Mouse (Mus musculus) CH12.LX (cell line): ENCODE results near the gene 4921504E06Rik. TPM values are rescaled to one million over a fixed set of nuclear protein-coding genes. Genes with fewer than 3 reads are reported as not detected.

Source experiments
- DNase-seq: peaks from one replicate; pipeline ENCODE4 v3.0.0-alpha.2; 2013; ENCODE audit errors: extremely low read depth
- H3K27ac ChIP-seq: 2 replicates; pipeline ENCODE4 v1.5.1; 2012; ENCODE audit warnings: low read depth, mild to moderate bottlenecking, control low read depth, moderate library complexity; ENCODE audit not compliant: insufficient read depth
- H3K27me3 ChIP-seq: replicated peaks from 2 replicates; pipeline ENCODE3; 2012; ENCODE audit warnings: inconsistent platforms
- H3K36me3 ChIP-seq, 2 experiments: replicated peaks in 1 of 2; 2 replicates each; pipeline versions ENCODE3 to v1.6.1; 2012; ENCODE audit warnings: inconsistent platforms in 1 of 2, low read length in 1 of 2, mild to moderate bottlenecking in 1 of 2, mixed read lengths in 1 of 2, moderate library complexity in 1 of 2; ENCODE audit not compliant: control insufficient read depth in 1 of 2, insufficient read depth in 1 of 2
- H3K4me1 ChIP-seq, 2 experiments: 2 replicates each; pipeline ENCODE4 v1.6.1; 2012; ENCODE audit warnings: inconsistent platforms in 1 of 2, moderate library complexity in 1 of 2; ENCODE audit not compliant: insufficient read depth in 2 of 2, control insufficient read depth in 1 of 2
- H3K4me2 ChIP-seq: 2 replicates; pipeline ENCODE4 v1.6.1; 2012; ENCODE audit warnings: low read depth, mild to moderate bottlenecking, control low read depth; ENCODE audit not compliant: poor library complexity, insufficient read depth, severe bottlenecking
- H3K4me3 ChIP-seq, 3 experiments: fragments of 150-350 bp in 1 of 3; sonication (generic) in 1 of 3; replicated peaks in 1 of 3; 2 replicates each; pipeline versions ENCODE3 to v1.5.1; 2011 to 2012; ENCODE audit warnings: low read depth in 2 of 3, low read length in 2 of 3, mild to moderate bottlenecking in 2 of 3, moderate library complexity in 2 of 3, control low read depth in 1 of 3, improper control_type of control experiment in 1 of 3, inconsistent platforms in 1 of 3, mixed read lengths in 1 of 3; ENCODE audit not compliant: poor library complexity in 1 of 3
- H3K79me2 ChIP-seq: replicated peaks from 2 replicates; pipeline ENCODE4 v1.6.1; 2012; ENCODE audit warnings: mild to moderate bottlenecking, moderate library complexity; ENCODE audit not compliant: control insufficient read depth, poor library complexity, insufficient read depth, severe bottlenecking; ENCODE audit errors: extremely low read depth
- H3K9ac ChIP-seq: 2 replicates; pipeline ENCODE4 v1.6.1; 2012; ENCODE audit warnings: low read depth, mild to moderate bottlenecking, control low read depth, moderate library complexity; ENCODE audit not compliant: insufficient read depth
- H3K9me3 ChIP-seq: replicated peaks from 2 replicates; pipeline ENCODE3; 2012; ENCODE audit warnings: low read length, inconsistent platforms, mixed read lengths
- CHD2 ChIP-seq: IDR thresholded peaks from 2 replicates; pipeline ENCODE4 v1.6.1; 2011; ENCODE audit warnings: low read length, improper control_type of control experiment
- CTCF ChIP-seq, 2 experiments: IDR thresholded peaks in 1 of 2; conservative IDR thresholded peaks in 1 of 2; 2 replicates each; pipeline ENCODE4 v1.5.1; 2011 to 2012; ENCODE audit warnings: low read depth in 2 of 2, low read length in 2 of 2, improper control_type of control experiment in 1 of 2, inconsistent platforms in 1 of 2, mild to moderate bottlenecking in 1 of 2, moderate library complexity in 1 of 2
- E2F4 ChIP-seq: IDR thresholded peaks from 2 replicates; pipeline ENCODE4 v1.6.1; 2011; ENCODE audit warnings: low read depth, low read length, improper control_type of control experiment; ENCODE audit not compliant: insufficient replicate concordance
- ETS1 ChIP-seq: conservative IDR thresholded peaks from 2 replicates; pipeline ENCODE4 v1.6.1; 2012; ENCODE audit warnings: low read depth, mild to moderate bottlenecking, inconsistent platforms, low read length, improper control_type of control experiment, moderate library complexity
- GABPA ChIP-seq: IDR thresholded peaks from 2 replicates; pipeline ENCODE4 v1.6.1; 2012; ENCODE audit warnings: low read depth, low read length, improper control_type of control experiment, inconsistent platforms; ENCODE audit not compliant: insufficient replicate concordance
- IRF4 ChIP-seq: IDR thresholded peaks from 2 replicates; pipeline ENCODE4 v1.6.1; 2014; ENCODE audit warnings: low read depth, mild to moderate bottlenecking, inconsistent platforms, low read length, improper control_type of control experiment
- JUN ChIP-seq: IDR thresholded peaks from 2 replicates; pipeline ENCODE4 v1.6.1; 2011; ENCODE audit warnings: low read depth, mild to moderate bottlenecking, low read length, improper control_type of control experiment, moderate library complexity; ENCODE audit not compliant: insufficient read depth
- JUND ChIP-seq: conservative IDR thresholded peaks from 2 replicates; pipeline ENCODE4 v1.6.1; 2011; ENCODE audit warnings: low read depth, low read length, improper control_type of control experiment
- KAT2A ChIP-seq: IDR thresholded peaks from 2 replicates; pipeline ENCODE4 v1.6.1; 2012; ENCODE audit warnings: low read length, improper control_type of control experiment, inconsistent platforms; ENCODE audit not compliant: insufficient replicate concordance
- MAFK ChIP-seq: IDR thresholded peaks from 2 replicates; pipeline ENCODE4 v1.6.1; 2011; ENCODE audit warnings: low read length, improper control_type of control experiment; ENCODE audit not compliant: insufficient replicate concordance
- MAZ ChIP-seq: IDR thresholded peaks from 2 replicates; pipeline ENCODE4 v1.6.1; 2012; ENCODE audit warnings: low read depth, mild to moderate bottlenecking, inconsistent platforms, low read length, improper control_type of control experiment, moderate library complexity
- MYC ChIP-seq: IDR thresholded peaks from 2 replicates; pipeline ENCODE4 v1.6.1; 2011; ENCODE audit warnings: low read depth, mild to moderate bottlenecking, improper control_type of control experiment, low read length
- NELFE ChIP-seq: IDR thresholded peaks from 2 replicates; pipeline ENCODE4 v1.6.1; 2011; ENCODE audit warnings: low read depth, low read length, improper control_type of control experiment
- PAX5 ChIP-seq: IDR thresholded peaks from 2 replicates; pipeline ENCODE4 v1.6.1; 2012; ENCODE audit warnings: low read length, inconsistent platforms, mixed read lengths
- POLR2A ChIP-seq: IDR thresholded peaks from 2 replicates; pipeline ENCODE4 v1.6.1; 2011; ENCODE audit warnings: low read depth, mild to moderate bottlenecking, improper control_type of control experiment, low read length
- POLR2AphosphoS2 ChIP-seq: IDR thresholded peaks from 2 replicates; pipeline ENCODE4 v1.6.1; 2011; ENCODE audit warnings: low read depth, low read length, improper control_type of control experiment
- SIN3A ChIP-seq: IDR thresholded peaks from 2 replicates; pipeline ENCODE4 v1.6.1; 2012; ENCODE audit warnings: low read length, improper control_type of control experiment, inconsistent platforms
- SMC3 ChIP-seq: IDR thresholded peaks from 2 replicates; pipeline ENCODE4 v1.6.1; 2011; ENCODE audit warnings: low read depth, low read length, improper control_type of control experiment
- TCF12 ChIP-seq: IDR thresholded peaks from 2 replicates; pipeline ENCODE4 v1.6.1; 2014; ENCODE audit warnings: low read depth, mild to moderate bottlenecking, inconsistent platforms, low read length, improper control_type of control experiment
- UBTF ChIP-seq: IDR thresholded peaks from 2 replicates; pipeline ENCODE4 v1.6.1; 2012; ENCODE audit warnings: low read depth, mild to moderate bottlenecking, inconsistent platforms, low read length, improper control_type of control experiment, moderate library complexity
- USF1 ChIP-seq: IDR thresholded peaks from 2 replicates; pipeline ENCODE4 v1.6.1; 2014; ENCODE audit warnings: low read depth, mild to moderate bottlenecking, inconsistent platforms, low read length, improper control_type of control experiment
- ZKSCAN1 ChIP-seq: IDR thresholded peaks from 2 replicates; pipeline ENCODE4 v1.6.1; 2012; ENCODE audit warnings: low read depth, inconsistent platforms, low read length, improper control_type of control experiment, borderline replicate concordance
- ZMIZ1 ChIP-seq: IDR thresholded peaks from 2 replicates; pipeline ENCODE4 v1.6.1; 2012; ENCODE audit warnings: low read depth, mild to moderate bottlenecking, inconsistent platforms, low read length, improper control_type of control experiment
- ZNF384 ChIP-seq: IDR thresholded peaks from 2 replicates; pipeline ENCODE4 v1.6.1; 2012; ENCODE audit warnings: low read depth, low read length, improper control_type of control experiment, inconsistent platforms
- dilution Hi-C: fragments of 300-500 bp; cut with MboI; formaldehyde crosslinking; loops from 2 replicates; pipeline ENCODE4 v1.14.3; 2020; ENCODE audit warnings: low sequenced_read_pairs; ENCODE audit not compliant: extremely low pct_unique_long_range_greater_than_20kb, extremely low pct_ligation_motif_present
- in situ Hi-C: fragments of 300-500 bp; cut with MboI; formaldehyde crosslinking; loops from 3 replicates; pipeline ENCODE4 v1.14.3; 2019; ENCODE audit warnings: low sequenced_read_pairs, low pct_ligation_motif_present, low pct_unique_long_range_greater_than_20kb, mixed read lengths
- polyA plus RNA-seq: library from polyadenylated mRNA; unstranded; fragments of >175 nt; gene quantifications from 2 replicates; pipeline ENCODE4 v1.2.1, GENCODE M21; 2012; ENCODE audit warnings: low read depth; ENCODE audit not compliant: insufficient read length
- total RNA-seq, 2 experiments: library from RNA; depleted of rRNA; stranded (reverse); fragments of 300-350 nt in 1 of 2; fragments of >200 nt in 1 of 2; gene quantifications; 2 replicates each; pipeline ENCODE4 v1.2.3; 2012 to 2014

4921504E06Rik gene
- total and polyA plus RNA-seq, 3 experiments, result not detected

GRCm38 (mm10) chr2:19512381-19512780 lies 41.3 kb downstream of the 4921504E06Rik start:
- no peaks in the 10 kb centered on the region for H3K27me3 ChIP-seq
- dilution Hi-C loops, result no loop called here
- TF ChIP-seq CHD2, result no peak
- no peak for TF ChIP-seq POLR2AphosphoS2
- TF ChIP-seq SIN3A, result no peak
- no peak for TF ChIP-seq PAX5
- no peak for TF ChIP-seq CTCF (conservative IDR thresholded peaks at IDR 0.05 in 1 of 2, IDR thresholded peaks at IDR 0.05 in 1 of 2; ENCODE audit: low read depth in 2 of 2, low read length in 2 of 2)
- TF ChIP-seq NELFE, result no peak
- no peak for TF ChIP-seq ZNF384
- TF ChIP-seq SMC3, result no peak
- TF ChIP-seq ZKSCAN1, result no peak
- no peak for TF ChIP-seq MAFK
- no peak for TF ChIP-seq IRF4

GRCm38 (mm10) chr2:19511032-19511431 lies 42.7 kb downstream of the 4921504E06Rik start:
- no peak overlapping the region for H3K27ac ChIP-seq
- H3K4me1 ChIP-seq, result peaks cover 0 to 12% of the 10 kb centered on the region in 2 experiments; a peak in 2 of 4 replicates
- H3K79me2 ChIP-seq, result no peaks in the 10 kb centered on the region
- H3K4me3 ChIP-seq, result no peak overlapping the region
- H3K27me3 ChIP-seq, result no peaks in the 10 kb centered on the region
- H3K4me2 ChIP-seq, result no peak overlapping the region
- in situ Hi-C loops (no loop called here), dilution Hi-C loops (no loop called here)
- no peaks in the 10 kb centered on the region for H3K9me3 ChIP-seq
- no peak for DNase-seq
- no peak overlapping the region for H3K9ac ChIP-seq
- no peaks in the 10 kb centered on the region for H3K36me3 ChIP-seq
- no peak for TF ChIP-seq TCF12
- no peak for TF ChIP-seq SMC3
- no peak for TF ChIP-seq NELFE
- TF ChIP-seq E2F4, result no peak
- TF ChIP-seq GABPA, result no peak
- no peak for TF ChIP-seq POLR2AphosphoS2
- TF ChIP-seq MYC, result no peak
- TF ChIP-seq POLR2A, result no peak
- no peak for TF ChIP-seq MAZ
- TF ChIP-seq JUN, result no peak
- no peak for TF ChIP-seq JUND
- no peak for TF ChIP-seq SIN3A
- TF ChIP-seq ZMIZ1, result no peak
- no peak for TF ChIP-seq UBTF
- no peak for TF ChIP-seq ETS1
- TF ChIP-seq ZNF384, result no peak
- TF ChIP-seq KAT2A, result no peak
- no peak for TF ChIP-seq CHD2
- no peak for TF ChIP-seq CTCF (conservative IDR thresholded peaks at IDR 0.05 in 1 of 2, IDR thresholded peaks at IDR 0.05 in 1 of 2; ENCODE audit: low read depth in 2 of 2, low read length in 2 of 2)
- TF ChIP-seq USF1, result no peak

More at GRCm38 (mm10) chr2:19512381-19512780, 41.3 kb downstream of the 4921504E06Rik start:
- H3K4me1 ChIP-seq, result no peaks in the 10 kb centered on the region
- in situ Hi-C loops, result no loop called here
- no peaks in the 10 kb centered on the region for H3K36me3 ChIP-seq
- H3K9ac ChIP-seq, result no peak overlapping the region
- no peak for DNase-seq
- no peak overlapping the region for H3K4me3 ChIP-seq
- H3K4me2 ChIP-seq, result no peak overlapping the region
- H3K9me3 ChIP-seq, result no peaks in the 10 kb centered on the region
- H3K27ac ChIP-seq, result no peak overlapping the region
- H3K79me2 ChIP-seq, result no peaks in the 10 kb centered on the region
